Mouse (Mus musculus) embryonic stem cell, embryonic (primary cell): ENCODE results near the gene Psen1.

Experiments used
- CTCF ChIA-PET, 4 experiments: fragments of 300-600 bp in 2 of 4; fragments of 350-600 bp in 2 of 4; sonication (Branson Sonifier 250); formaldehyde crosslinking; loops; one replicate each; lab custom pipeline; 2022; ENCODE audit warnings: inconsistent platforms in 2 of 4; lab: Charles Lee
- POLR2A ChIA-PET, 4 experiments: fragments of 300-600 bp in 2 of 4; fragments of 350-600 bp in 2 of 4; sonication (Branson Sonifier 250); formaldehyde crosslinking; loops; one replicate each; lab custom pipeline; 2022; ENCODE audit warnings: antibody characterized with exemption in 4 of 4, inconsistent platforms in 1 of 4; lab: Charles Lee

Psen1 gene

DNA sequence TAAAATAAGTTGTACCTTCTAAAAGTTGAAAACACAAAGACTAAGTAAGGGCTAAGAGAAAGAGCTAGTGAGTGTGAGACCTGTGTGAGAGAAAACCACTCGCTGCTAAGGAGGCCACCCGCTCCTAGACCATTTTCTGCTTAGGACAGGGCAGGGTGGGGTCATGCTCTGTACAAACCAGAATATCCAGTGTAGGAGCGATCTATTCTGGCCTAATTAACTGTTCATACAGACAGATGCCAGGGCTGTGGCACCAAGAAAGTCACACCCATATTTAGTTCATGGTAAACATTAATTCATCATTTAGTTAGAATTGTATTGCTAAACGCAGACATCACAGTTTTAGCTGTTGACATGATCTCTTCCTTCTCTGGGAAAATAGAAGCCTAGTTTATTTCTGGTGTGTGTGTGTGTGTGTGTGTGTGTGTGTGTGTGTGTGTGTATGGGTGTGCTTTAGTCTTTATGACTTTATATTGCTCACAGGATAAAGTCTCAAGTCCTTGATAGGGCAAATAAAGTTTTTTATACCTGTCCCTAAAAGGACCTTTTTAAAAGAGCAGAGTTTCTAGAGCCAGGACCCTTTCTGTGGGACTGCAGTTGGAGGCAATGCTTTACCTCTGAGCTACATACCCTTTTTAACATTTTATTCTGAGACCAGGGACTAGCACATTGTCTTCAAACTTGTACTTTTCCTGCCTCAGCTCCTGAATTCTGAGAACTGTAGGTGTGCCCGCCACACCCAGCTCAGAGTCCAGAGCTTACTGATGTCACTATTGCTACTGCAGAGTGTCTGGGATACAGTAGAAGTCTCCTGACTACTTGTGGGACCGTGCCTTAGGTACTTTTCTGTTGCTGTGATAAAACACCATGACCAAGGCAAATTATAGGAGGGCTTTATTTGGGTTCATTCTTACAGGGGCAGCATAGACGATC lies 20.5 kb downstream of the Psen1 start:
- ChIA-PET POLR2A (interaction anchor here in 3 of 4 experiments (0.5 to 2.5 kb wide), 8 partner anchors 15 to 444 kb away, joined by 3 to 12 read pairs (median 4); partner anchors contain the start of gene Psen1 (in 2 of the 3)), CTCF (interaction anchor here in 1 of 4 experiments (0.7 kb wide), 1 partner anchor 45 kb away, joined by 3 read pairs; no protein-coding TSS in a partner anchor)

DNA sequence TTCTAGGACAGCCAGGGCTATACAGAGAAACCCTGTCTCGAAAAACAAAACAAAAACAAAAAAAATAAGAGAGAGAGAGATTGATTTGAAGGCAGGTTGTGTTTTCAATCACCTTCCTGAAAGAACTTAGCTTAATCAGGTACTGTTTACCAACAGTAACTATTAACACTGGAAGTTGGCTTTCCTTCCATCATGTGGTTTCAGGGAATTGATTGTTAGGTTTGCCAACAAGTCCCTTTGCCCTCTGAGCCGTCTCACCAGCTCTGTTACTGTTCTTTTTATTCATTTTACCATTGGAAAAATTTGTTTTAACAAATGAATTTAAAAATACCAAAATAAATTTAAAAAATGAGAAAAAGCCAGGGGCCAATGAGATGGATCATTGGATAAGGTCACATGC lies 22.0 kb downstream of the Psen1 start:
- POLR2A ChIA-PET: interaction anchor here in 2 of 4 experiments (0.6 to 1.3 kb wide), 7 partner anchors 8 to 180 kb away, joined by 3 to 4 read pairs (median 3); no protein-coding TSS in a partner anchor
- CTCF ChIA-PET: no interaction called here

DNA sequence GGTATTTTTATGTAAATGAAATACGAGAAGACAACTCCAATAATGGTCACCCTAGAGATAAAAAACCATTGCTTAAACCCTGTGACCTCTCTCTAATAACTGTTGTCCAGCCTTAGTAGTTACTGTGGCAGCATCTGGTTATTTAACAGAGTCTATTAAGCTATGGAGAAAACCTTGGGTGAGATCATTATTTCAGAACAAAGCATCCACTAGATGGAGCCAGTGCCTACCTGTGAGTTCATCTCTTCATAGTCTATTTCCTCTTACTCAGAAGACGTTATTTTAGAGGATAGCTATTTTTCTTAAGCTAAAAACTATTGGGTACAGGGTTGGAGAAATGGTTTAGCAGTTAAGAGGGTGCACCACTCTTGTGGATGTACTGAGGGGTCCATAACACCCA lies 25.8 kb downstream of the Psen1 start:
- ChIA-PET POLR2A (interaction anchor here in 3 of 4 experiments (0.6 to 1.6 kb wide), 9 partner anchors 11 to 1928 kb away, joined by 3 to 6 read pairs (median 4); partner anchors contain the start of gene Psen1 (in 2 of the 3)), CTCF (interaction anchor here (0.6 to 1.7 kb wide), 21 partner anchors 10 to 419 kb away, joined by 3 to 9 read pairs (median 3); partner anchors contain the start of gene Acot2 (in 1 of the 4))

- ChIA-PET POLR2A (no interaction called here), CTCF (no interaction called here)
Measured at GRCm38 (mm10) chr12:83716416-83717184, 28.6 kb downstream of the Psen1 start.

DNA sequence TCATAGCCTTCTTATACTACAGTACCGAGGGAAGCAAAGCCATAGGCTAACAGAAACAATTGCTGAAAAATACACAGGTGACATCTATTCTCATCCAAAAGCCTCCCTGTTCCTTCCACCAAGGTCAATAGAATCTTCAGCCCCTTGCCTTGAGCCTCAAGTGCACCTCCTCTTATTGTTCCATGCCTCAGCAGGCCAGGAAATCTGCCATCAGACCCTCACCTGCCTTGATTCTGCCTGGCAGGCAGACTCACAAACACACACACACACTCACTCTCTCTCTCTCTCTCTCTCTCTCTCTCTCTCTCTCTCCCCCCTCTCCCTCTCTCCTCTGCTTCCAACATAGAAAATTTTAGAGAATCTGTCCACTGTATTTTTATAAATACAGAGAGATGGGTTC lies 31.5 kb downstream of the Psen1 start:
- POLR2A ChIA-PET: interaction anchor here in 1 of 4 experiments (0.7 kb wide), 1 partner anchor 67 kb away, joined by 4 read pairs; no protein-coding TSS in a partner anchor
- CTCF ChIA-PET: interaction anchor here in 1 of 4 experiments (0.7 kb wide), 1 partner anchor 802 kb away, joined by 12 read pairs; no protein-coding TSS in a partner anchor

- CTCF ChIA-PET: interaction anchor here in 1 of 4 experiments (1.2 kb wide), 1 partner anchor 342 kb away, joined by 3 read pairs; no protein-coding TSS in a partner anchor
- POLR2A ChIA-PET: interaction anchor here in 3 of 4 experiments (0.7 to 1.4 kb wide), 4 partner anchors 10 to 188 kb away, joined by 3 to 6 read pairs (median 3); no protein-coding TSS in a partner anchor
Measured at GRCm38 (mm10) chr12:83721281-83721680, 33.3 kb downstream of the Psen1 start.

DNA sequence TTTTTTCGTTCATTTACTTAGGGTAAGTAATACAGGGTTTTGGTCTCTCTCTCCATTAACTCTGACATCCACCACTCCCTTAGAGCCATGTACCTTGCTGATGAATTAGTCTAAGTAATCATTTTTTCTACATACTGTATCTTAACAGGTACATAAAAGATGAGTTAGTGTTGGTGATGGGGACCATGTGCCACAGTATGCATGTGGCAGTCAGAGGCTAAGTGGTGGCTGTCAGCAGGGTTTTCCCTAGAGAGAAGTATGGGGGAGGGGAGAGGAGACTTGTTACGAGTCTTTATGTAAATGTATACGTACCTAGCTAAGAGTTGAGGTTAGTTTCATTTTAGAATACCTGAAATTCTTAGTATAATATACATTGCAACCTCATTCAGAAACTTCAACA lies 35.1 kb downstream of the Psen1 start:
- ChIA-PET POLR2A (interaction anchor here in 1 of 4 experiments (0.8 kb wide), 1 partner anchor 12 kb away, joined by 3 read pairs; no protein-coding TSS in a partner anchor), CTCF (no interaction called here)

DNA sequence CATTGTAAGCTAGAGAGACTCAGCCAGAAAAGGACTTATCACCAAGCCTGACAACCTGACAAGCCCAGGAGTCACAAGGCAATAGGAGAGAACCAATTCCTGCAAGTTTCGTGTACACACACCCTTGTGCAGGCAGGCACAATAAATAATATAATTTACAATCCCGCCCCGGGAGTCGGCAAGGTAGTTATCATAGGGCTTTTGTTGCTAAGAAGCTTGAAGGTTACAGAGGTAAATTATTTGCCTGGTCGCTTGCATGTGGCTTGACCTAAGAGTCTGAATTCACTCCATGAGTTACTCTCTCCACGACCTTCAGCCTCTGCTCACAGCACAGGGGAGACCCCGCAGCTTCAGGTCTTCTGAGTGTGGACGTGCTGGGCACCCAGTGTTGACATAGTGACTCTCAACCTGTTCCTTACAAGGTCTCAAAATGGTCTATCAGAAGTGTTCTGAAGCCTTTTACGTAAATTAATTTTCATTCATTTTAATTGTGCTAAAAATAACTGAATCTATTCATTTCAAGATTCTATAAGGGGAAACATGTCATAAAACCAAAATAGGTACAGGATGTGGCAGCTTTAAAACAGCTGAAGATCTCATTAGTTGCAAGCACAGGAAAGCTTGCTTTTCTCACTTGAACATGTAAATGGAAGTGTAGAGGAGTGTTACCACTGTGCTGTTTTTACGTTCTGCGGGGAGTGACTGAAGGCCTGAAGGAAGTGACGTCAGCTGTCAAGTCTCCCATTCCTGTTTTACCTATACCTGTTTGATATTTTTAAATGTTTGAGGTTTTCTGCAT lies 38.8 kb downstream of the Psen1 start:
- ChIA-PET CTCF (interaction anchor here in 1 of 4 experiments (0.5 kb wide), 1 partner anchor 467 kb away, joined by 3 read pairs; no protein-coding TSS in a partner anchor), POLR2A (interaction anchor here in 2 of 4 experiments (0.6 to 1.0 kb wide), 2 partner anchors 9 to 180 kb away, joined by 3 read pairs; no protein-coding TSS in a partner anchor)

DNA sequence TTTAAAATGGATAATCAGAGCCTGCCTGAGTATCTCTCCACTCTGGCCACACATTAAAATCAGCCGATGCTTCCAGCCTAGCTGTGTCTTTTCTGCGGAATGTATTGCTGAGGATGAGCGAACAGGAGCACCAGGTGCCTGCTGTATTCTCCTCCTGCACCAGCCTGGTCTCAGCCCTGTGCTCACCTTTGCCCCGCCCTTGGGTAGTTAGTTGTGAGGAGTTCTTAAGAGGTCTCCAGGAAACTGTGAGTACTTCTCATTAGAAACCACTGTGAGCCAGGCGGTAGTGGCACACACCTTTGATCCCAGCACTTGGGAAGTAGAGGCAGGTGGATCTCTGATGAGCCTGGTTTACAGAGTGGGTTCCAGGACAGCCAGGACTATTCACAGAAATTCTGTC lies 44.3 kb downstream of the Psen1 start:
- POLR2A ChIA-PET: interaction anchor here in 2 of 4 experiments (0.6 to 1.3 kb wide), 4 partner anchors 8 to 100 kb away, joined by 3 to 5 read pairs (median 4); partner anchors contain the start of gene Psen1 (in 1 of the 2)
- CTCF ChIA-PET: interaction anchor here in 1 of 4 experiments (1.1 kb wide), 1 partner anchor 38 kb away, joined by 3 read pairs; no protein-coding TSS in a partner anchor

GRCm38 (mm10) chr12:83734047-83734446 lies 46.1 kb downstream of the Psen1 start:
- POLR2A ChIA-PET: interaction anchor here in 2 of 4 experiments (1.2 to 1.7 kb wide), 3 partner anchors 11 to 102 kb away, joined by 3 to 7 read pairs (median 5); partner anchors contain the start of gene Rbm25 (in 1 of the 2)

DNA sequence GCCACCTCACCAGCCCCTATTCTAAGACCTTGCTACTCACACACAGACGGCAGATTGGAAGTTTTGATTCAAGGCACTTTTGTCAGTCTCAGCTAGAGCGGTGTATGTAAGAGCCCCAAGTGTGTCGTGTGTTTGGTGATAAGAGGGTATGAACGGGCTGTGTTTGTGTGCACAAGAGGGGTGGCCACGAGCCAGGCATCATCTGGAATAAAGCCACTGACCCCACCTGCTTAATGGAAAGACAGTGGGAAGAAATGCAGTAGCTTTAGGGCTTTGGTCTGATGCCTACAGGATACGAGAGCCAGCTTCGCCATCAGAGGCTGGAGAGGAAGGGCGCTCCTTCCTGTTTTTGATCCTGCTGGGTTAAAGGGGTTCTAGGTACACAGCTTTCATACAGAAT lies 48.3 kb downstream of the Psen1 start:
- ChIA-PET CTCF (no interaction called here), POLR2A (interaction anchor here in 1 of 4 experiments (0.6 to 1.5 kb wide), 4 partner anchors 8 to 27 kb away, joined by 3 to 4 read pairs (median 3); no protein-coding TSS in a partner anchor)

More at GRCm38 (mm10) chr12:83734047-83734446, 46.1 kb downstream of the Psen1 start:
- CTCF ChIA-PET: interaction anchor here in 1 of 4 experiments (0.6 kb wide), 1 partner anchor 67 kb away, joined by 3 read pairs; no protein-coding TSS in a partner anchor

- POLR2A ChIA-PET: no interaction called here
- CTCF ChIA-PET: interaction anchor here in 1 of 4 experiments (0.6 kb wide), 1 partner anchor 897 kb away, joined by 3 read pairs; no protein-coding TSS in a partner anchor
Measured at GRCm38 (mm10) chr12:83738651-83739050, 50.7 kb downstream of the Psen1 start.

- CTCF ChIA-PET: no interaction called here
- POLR2A ChIA-PET: interaction anchor here in 1 of 4 experiments (0.6 kb wide), 1 partner anchor 452 kb away, joined by 3 read pairs; no protein-coding TSS in a partner anchor
Measured at GRCm38 (mm10) chr12:83741722-83742121, 53.8 kb downstream of the Psen1 start.

DNA sequence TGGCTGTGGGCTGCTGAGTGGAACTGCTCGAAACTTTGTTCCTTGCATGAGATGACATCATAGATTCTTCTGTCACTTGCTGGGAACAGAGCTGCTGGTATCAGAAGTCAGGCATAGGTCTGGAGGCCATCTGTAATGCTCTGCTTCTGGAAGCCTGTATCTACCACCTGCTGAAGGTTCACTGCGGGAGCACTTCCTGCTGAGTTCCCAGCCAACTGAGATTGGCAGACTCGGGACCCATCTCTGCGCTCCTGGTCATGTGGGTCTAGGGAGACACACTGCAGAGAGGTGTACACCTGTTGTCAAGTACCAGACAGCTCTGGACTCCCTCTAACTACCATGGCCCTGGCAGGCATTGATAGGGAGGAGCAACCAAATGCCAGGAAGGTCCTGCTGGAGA lies 54.9 kb downstream of the Psen1 start:
- ChIA-PET POLR2A (no interaction called here), CTCF (no interaction called here)

DNA sequence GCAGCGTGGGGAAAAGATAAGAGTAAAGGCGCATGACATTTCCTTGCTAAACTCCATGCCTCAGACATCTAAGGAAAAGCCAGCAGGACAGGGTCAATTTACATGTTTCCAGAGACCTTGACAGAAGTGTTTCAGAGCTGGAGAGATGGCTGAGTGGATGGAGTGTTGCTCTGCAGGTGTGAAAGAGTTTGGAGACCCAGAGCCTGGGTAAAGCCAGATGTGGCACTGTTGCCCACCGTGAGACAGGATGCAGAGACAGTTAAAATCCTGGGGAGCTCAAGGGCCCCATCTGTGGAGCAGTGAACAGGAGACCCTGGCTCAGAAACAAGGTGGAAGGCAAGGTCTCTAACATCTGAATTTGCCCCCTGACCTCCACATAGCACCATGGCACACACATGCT lies 55.8 kb downstream of the Psen1 start:
- ChIA-PET CTCF (no interaction called here), POLR2A (interaction anchor here in 1 of 4 experiments (1.1 kb wide), 1 partner anchor 8 kb away, joined by 3 read pairs; no protein-coding TSS in a partner anchor)

DNA sequence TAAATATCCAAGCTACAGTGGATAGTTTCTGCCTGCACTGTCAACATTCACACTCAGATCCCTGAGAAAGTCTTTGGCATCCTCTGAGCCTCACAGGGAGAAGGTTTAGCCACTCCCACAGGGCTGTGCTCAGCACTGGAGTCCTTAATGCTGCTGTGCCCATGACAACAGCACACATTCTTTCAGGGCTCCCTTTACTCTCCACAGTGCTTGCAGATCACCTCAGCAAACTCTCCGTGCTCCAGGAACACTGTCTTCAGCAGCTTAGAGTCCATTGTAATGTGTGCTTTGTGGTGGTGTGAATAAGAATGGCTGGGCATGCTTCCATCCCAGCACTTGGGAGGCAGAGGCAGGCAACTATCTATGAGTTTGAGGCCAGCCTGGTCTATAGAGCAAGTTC lies 61.2 kb downstream of the Psen1 start:
- CTCF ChIA-PET: interaction anchor here in 2 of 4 experiments (0.5 to 0.9 kb wide), 2 partner anchors 35 to 172 kb away, joined by 3 to 4 read pairs; no protein-coding TSS in a partner anchor

GRCm38 (mm10) chr12:83752495-83752894 lies 64.5 kb downstream of the Psen1 start:
- ChIA-PET CTCF (no interaction called here), POLR2A (no interaction called here)

More for the DNA sequence above, 61.2 kb downstream of the Psen1 start:
- POLR2A ChIA-PET: interaction anchor here in 2 of 4 experiments (0.6 to 1.5 kb wide), 3 partner anchors 11 to 61 kb away, joined by 3 to 6 read pairs (median 3); partner anchors contain the start of gene Psen1 (in 1 of the 2)
